Mouse (Mus musculus) brain, embryonic 14.5 days (tissue): ENCODE measurements around the gene Sh2d6.

ENCODE experiments used
- CTCF ChIP-seq: fragments of 200-500 bp; IDR thresholded peaks from 2 replicates; pipeline ENCODE4 v1.5.1; 2012; ENCODE audit warnings: inconsistent platforms, mild to moderate bottlenecking, moderate library complexity, borderline replicate concordance; ENCODE audit not compliant: insufficient read depth, insufficient read length; ENCODE audit errors: extremely low read depth
- POLR2A ChIP-seq: fragments of 200-500 bp; IDR thresholded peaks from 2 replicates; pipeline ENCODE4 v1.6.1; 2012; ENCODE audit warnings: mild to moderate bottlenecking, inconsistent platforms, borderline replicate concordance; ENCODE audit not compliant: poor library complexity, insufficient read depth, insufficient read length, severe bottlenecking; ENCODE audit errors: extremely low read depth

DNA sequence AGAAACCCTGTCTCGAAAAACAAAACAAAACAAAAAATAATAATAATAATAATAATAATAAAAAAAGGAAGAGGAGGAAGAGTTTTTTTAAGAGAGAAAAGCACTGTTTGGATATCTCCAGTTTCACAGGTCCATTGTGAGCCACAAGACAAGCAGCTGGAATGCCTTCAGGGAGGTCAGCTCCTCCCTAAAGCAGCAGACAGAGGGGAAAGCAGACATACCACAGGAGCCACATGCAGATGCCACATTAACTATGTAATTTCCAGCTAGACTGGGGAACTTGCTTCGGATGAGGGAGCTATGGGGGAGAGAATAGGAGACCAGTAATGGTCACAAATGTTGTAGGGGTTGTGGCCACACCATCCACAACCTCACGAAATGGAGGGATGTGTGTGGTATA is 34.2 kb downstream of the Sh2d6 start:
- TF ChIP-seq CTCF (no peak), POLR2A (no peak)
